Mouse (Mus musculus): ENCODE results near the gene Col4a4. TPM values are rescaled to one million over a fixed set of nuclear protein-coding genes. Genes with fewer than 3 reads are reported as not detected.

Gene Col4a4
- polyA plus RNA-seq, 1 experiment from 2014 or later: 0.31 TPM

GRCm38 (mm10) chr1:82575681-82576080 lies 11.0 kb downstream of the Col4a4 start:
- Histone ChIP-seq H3K4me1 (ENCODE audit: control insufficient read depth, insufficient read depth, low read length) (peaks cover 8% of the 10 kb centered on the region), H3K4me2 (no peak overlapping the region), H3K9ac (ENCODE audit: low read depth, low read length) (no peak overlapping the region), H3K9me3 (replicated peaks; ENCODE audit: control insufficient read depth, low read length) (no peaks in the 10 kb centered on the region), H3K27me3 (ENCODE audit: control insufficient read depth, insufficient read depth, low read length) (no peaks in the 10 kb centered on the region), H3K36me3 (ENCODE audit: control insufficient read depth, insufficient read depth, low read length) (no peaks in the 10 kb centered on the region), H3K4me3 (ENCODE audit: low read depth, low read length) (no peak overlapping the region), H3K27ac (ENCODE audit: low read depth, low read length) (no peak overlapping the region)
- WGBS (ENCODE audit: insufficient replicate concordance): 84% methylated on average over 3 of the region's 3 CpGs
- no peak for ATAC-seq (replicated peaks; ENCODE audit: insufficient number of reproducible peaks, low FRiP score, low TSS enrichment)

- 71% methylated on average over 1 of the region's 1 CpGs for WGBS (ENCODE audit: insufficient replicate concordance)
- H3K27me3 ChIP-seq (ENCODE audit: control insufficient read depth, insufficient read depth, low read length): no peaks in the 10 kb centered on the region
- no peak overlapping the region for H3K27ac ChIP-seq (ENCODE audit: low read depth, low read length)
- no peak for ATAC-seq (replicated peaks; ENCODE audit: insufficient number of reproducible peaks, low FRiP score, low TSS enrichment)
- H3K9me3 ChIP-seq (replicated peaks; ENCODE audit: control insufficient read depth, low read length): no peaks in the 10 kb centered on the region
- H3K4me3 ChIP-seq (ENCODE audit: low read depth, low read length): no peak overlapping the region
- H3K9ac ChIP-seq (ENCODE audit: low read depth, low read length): no peak overlapping the region
- H3K36me3 ChIP-seq (ENCODE audit: control insufficient read depth, insufficient read depth, low read length): no peaks in the 10 kb centered on the region
- H3K4me2 ChIP-seq: no peak overlapping the region
- no peaks in the 10 kb centered on the region for H3K4me1 ChIP-seq (ENCODE audit: control insufficient read depth, insufficient read depth, low read length)
Observed at GRCm38 (mm10) chr1:82571758-82572157, 14.9 kb downstream of the Col4a4 start.

DNA sequence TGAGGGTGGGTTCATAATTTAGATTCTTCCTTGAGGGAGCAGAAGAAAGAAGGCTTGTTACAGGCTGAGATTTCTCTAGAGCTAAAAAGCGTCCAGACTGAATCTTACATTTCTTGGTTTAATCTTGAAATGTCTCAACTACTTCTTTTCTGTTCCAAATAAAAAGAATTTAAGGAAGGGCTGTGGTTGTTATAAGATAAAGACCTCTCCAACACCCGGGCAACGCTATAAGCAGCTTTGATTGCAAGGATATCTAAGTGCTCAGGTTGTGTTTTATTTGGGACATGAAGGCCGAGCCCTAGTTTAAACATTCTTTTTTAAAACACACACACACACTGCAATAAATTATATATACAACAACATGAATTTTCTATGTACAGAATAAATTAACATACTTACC lies 17.2 kb downstream of the Col4a4 start:
- no peak for ATAC-seq (replicated peaks; ENCODE audit: insufficient number of reproducible peaks, low FRiP score, low TSS enrichment)
- Histone ChIP-seq H3K9me3 (replicated peaks; ENCODE audit: control insufficient read depth, low read length) (no peaks in the 10 kb centered on the region), H3K36me3 (ENCODE audit: control insufficient read depth, insufficient read depth, low read length) (no peaks in the 10 kb centered on the region), H3K4me1 (ENCODE audit: control insufficient read depth, insufficient read depth, low read length) (no peaks in the 10 kb centered on the region), H3K27me3 (ENCODE audit: control insufficient read depth, insufficient read depth, low read length) (no peaks in the 10 kb centered on the region), H3K4me2 (no peak overlapping the region), H3K4me3 (ENCODE audit: low read depth, low read length) (no peak overlapping the region), H3K27ac (ENCODE audit: low read depth, low read length) (no peak overlapping the region), H3K9ac (ENCODE audit: low read depth, low read length) (no peak overlapping the region)
- 72% methylated on average over 4 of the region's 4 CpGs for WGBS (ENCODE audit: insufficient replicate concordance)

DNA sequence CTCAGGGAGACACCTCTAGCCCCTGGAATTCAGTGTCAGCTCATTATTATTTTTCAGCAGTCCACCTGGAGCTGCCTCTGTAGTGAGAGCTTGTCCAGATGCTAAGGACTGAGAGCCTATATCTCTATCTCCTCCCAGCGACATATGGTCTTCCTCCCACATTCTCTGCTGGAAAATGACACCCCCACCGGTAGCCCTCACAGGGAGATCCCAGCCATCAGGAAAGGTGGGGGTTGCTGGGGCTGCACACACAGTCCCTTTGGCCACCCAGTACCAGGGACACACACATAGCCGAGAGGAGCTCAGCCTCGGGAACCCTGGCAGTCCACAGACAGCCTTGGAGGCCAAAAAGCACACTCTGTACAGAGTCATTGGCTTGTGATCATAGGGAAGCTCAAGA lies 26.4 kb downstream of the Col4a4 start:
- 35% methylated on average over 4 of the region's 4 CpGs for WGBS (ENCODE audit: insufficient replicate concordance)
- no peak overlapping the region for H3K4me2 ChIP-seq
- H3K4me3 ChIP-seq (ENCODE audit: low read depth, low read length): no peak overlapping the region
- no peaks in the 10 kb centered on the region for H3K4me1 ChIP-seq (ENCODE audit: control insufficient read depth, insufficient read depth, low read length)
- no peak overlapping the region for H3K27ac ChIP-seq (ENCODE audit: low read depth, low read length)
- H3K36me3 ChIP-seq (ENCODE audit: control insufficient read depth, insufficient read depth, low read length): no peaks in the 10 kb centered on the region
- peaks cover 4% of the 10 kb centered on the region; the same call in 1 of the 2 replicates for H3K27me3 ChIP-seq (ENCODE audit: control insufficient read depth, insufficient read depth, low read length)
- no peaks in the 10 kb centered on the region for H3K9me3 ChIP-seq (replicated peaks; ENCODE audit: control insufficient read depth, low read length)
- no peak for ATAC-seq (replicated peaks; ENCODE audit: insufficient number of reproducible peaks, low FRiP score, low TSS enrichment)
- H3K9ac ChIP-seq (ENCODE audit: low read depth, low read length): no peak overlapping the region

DNA sequence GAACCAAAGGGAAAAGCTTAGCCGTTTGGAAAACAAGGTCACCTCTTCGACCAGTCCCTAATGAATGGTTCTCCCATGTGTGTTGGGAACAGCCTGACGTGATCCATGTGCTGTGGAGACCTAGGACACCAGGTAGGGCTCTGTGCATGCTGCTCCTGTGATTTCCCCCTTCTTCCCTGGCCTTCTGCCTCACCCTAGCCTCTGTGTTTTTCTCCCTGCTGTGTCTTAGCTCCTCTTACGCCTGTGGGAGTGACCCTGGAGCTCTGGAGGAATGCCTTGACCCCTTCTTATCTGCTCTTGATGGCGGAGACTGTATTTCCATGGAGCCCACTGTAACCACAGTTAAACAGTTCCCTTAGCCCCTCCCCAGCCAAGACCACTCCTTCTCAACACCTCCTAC lies 31.8 kb downstream of the Col4a4 start:
- Histone ChIP-seq H3K27ac (ENCODE audit: low read depth, low read length) (no peak overlapping the region), H3K4me3 (ENCODE audit: low read depth, low read length) (0 out of 2 replicates have a peak overlapping the region, but pooled peaks have one; percentile 19), H3K4me1 (ENCODE audit: control insufficient read depth, insufficient read depth, low read length) (peaks cover 4% of the 10 kb centered on the region; the same call in 1 of the 2 replicates), H3K9ac (ENCODE audit: low read depth, low read length) (no peak overlapping the region; the same call in 1 of the 2 replicates), H3K27me3 (ENCODE audit: control insufficient read depth, insufficient read depth, low read length) (no peaks in the 10 kb centered on the region), H3K9me3 (replicated peaks; ENCODE audit: control insufficient read depth, low read length) (no peaks in the 10 kb centered on the region), H3K4me2 (peak overlapping the region; percentile 47), H3K36me3 (ENCODE audit: control insufficient read depth, insufficient read depth, low read length) (no peaks in the 10 kb centered on the region)
- 31% methylated on average over 5 of the region's 5 CpGs for WGBS (ENCODE audit: insufficient replicate concordance)
- ATAC-seq (replicated peaks; ENCODE audit: insufficient number of reproducible peaks, low FRiP score, low TSS enrichment): peak; percentile 46

DNA sequence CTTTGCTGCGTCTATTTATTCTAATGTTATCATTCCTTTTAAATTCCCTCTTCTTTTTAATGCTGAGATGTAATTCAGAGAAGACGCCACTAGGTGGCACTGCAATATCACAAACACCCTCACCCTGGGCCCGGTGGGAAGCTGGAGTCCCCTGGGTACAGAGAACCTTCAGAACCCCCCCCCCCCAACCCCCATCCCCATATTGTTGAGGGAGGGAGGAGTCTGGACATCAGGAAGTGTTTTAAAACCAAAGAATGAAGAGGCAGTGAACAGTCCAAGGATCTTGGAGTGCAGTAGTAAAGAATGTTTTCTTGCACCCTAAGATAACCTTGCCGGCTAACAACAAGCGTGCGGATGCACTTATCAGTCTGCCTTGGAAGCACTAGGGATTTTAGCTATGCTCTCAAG lies 32.2 kb downstream of the Col4a4 start:
- Histone ChIP-seq H3K9ac (ENCODE audit: low read depth, low read length) (no peak overlapping the region), H3K36me3 (ENCODE audit: control insufficient read depth, insufficient read depth, low read length) (no peaks in the 10 kb centered on the region), H3K9me3 (replicated peaks; ENCODE audit: control insufficient read depth, low read length) (no peaks in the 10 kb centered on the region), H3K4me2 (peak overlapping the region; percentile 47), H3K27ac (ENCODE audit: low read depth, low read length) (no peak overlapping the region), H3K4me1 (ENCODE audit: control insufficient read depth, insufficient read depth, low read length) (peaks cover 4% of the 10 kb centered on the region; the same call in 1 of the 2 replicates), H3K4me3 (ENCODE audit: low read depth, low read length) (0 out of 2 replicates have a peak overlapping the region, but pooled peaks have one; percentile 19), H3K27me3 (ENCODE audit: control insufficient read depth, insufficient read depth, low read length) (no peaks in the 10 kb centered on the region)
- ATAC-seq (replicated peaks; ENCODE audit: insufficient number of reproducible peaks, low FRiP score, low TSS enrichment): peak; percentile 72; the same call in 1 of the 2 replicates
- 15% methylated on average over 6 of the region's 6 CpGs for WGBS (ENCODE audit: insufficient replicate concordance)

DNA sequence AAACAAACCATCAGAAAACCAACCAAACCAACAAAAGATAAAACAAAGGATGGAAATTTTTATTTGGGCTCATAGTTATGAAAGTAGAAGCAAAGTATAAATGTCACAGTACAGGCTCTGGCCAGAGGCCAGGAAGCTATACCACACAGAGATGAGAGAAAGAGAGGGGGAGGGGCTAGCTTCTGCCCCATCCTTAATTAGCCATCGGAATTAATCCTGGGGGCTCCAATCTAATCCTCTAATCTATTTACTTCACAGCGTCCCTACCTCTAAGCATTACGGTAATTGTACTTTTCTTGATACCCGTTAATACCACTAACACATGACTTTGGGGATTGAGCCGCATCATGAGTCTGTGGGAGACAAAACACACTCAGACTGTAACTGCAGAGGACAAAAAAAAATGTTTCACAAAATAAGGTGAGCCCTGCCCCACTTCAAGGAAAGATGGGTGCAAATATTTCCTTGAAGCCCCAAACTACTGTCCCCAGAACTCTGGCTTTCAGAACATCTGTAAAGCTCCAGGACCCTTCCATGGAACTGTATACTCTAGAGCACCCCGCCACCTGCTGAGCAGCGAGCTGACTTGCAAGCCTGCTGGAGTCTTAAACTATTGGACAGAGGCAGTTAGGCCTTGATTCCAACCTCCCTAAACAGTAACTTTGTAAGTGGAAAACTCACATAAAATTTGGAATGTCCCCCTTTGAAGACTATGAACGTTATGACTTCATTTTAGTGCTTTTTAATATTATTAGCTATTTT lies 41.3 kb downstream of the Col4a4 start:
- Histone ChIP-seq H3K4me2 (no peak overlapping the region), H3K27ac (ENCODE audit: low read depth, low read length) (no peak overlapping the region), H3K4me1 (ENCODE audit: control insufficient read depth, insufficient read depth, low read length) (no peaks in the 10 kb centered on the region), H3K4me3 (ENCODE audit: low read depth, low read length) (no peak overlapping the region), H3K9ac (ENCODE audit: low read depth, low read length) (no peak overlapping the region), H3K9me3 (replicated peaks; ENCODE audit: control insufficient read depth, low read length) (no peaks in the 10 kb centered on the region), H3K36me3 (ENCODE audit: control insufficient read depth, insufficient read depth, low read length) (no peaks in the 10 kb centered on the region), H3K27me3 (ENCODE audit: control insufficient read depth, insufficient read depth, low read length) (no peaks in the 10 kb centered on the region)
- no peak for ATAC-seq (replicated peaks; ENCODE audit: insufficient number of reproducible peaks, low FRiP score, low TSS enrichment)
- WGBS (ENCODE audit: insufficient replicate concordance): 72% methylated on average over 8 of the region's 8 CpGs

GRCm38 (mm10) chr1:82544419-82545185 lies 42.0 kb downstream of the Col4a4 start:
- no peak for ATAC-seq (replicated peaks; ENCODE audit: insufficient number of reproducible peaks, low FRiP score, low TSS enrichment)
- no peak overlapping the region for H3K9ac ChIP-seq (ENCODE audit: low read depth, low read length)
- no peak overlapping the region for H3K27ac ChIP-seq (ENCODE audit: low read depth, low read length)
- no peaks in the 10 kb centered on the region for H3K27me3 ChIP-seq (ENCODE audit: control insufficient read depth, insufficient read depth, low read length)
- whole genome bisulfite sequencing (ENCODE audit: insufficient replicate concordance): 64% methylated on average over 6 of the region's 6 CpGs
- H3K36me3 ChIP-seq (ENCODE audit: control insufficient read depth, insufficient read depth, low read length): no peaks in the 10 kb centered on the region
- H3K4me1 ChIP-seq (ENCODE audit: control insufficient read depth, insufficient read depth, low read length): no peaks in the 10 kb centered on the region
- H3K4me2 ChIP-seq: no peak overlapping the region
- no peaks in the 10 kb centered on the region for H3K9me3 ChIP-seq (replicated peaks; ENCODE audit: control insufficient read depth, low read length)
- H3K4me3 ChIP-seq (ENCODE audit: low read depth, low read length): no peak overlapping the region
